Mouse (Mus musculus) kidney, embryonic 14.5 days (tissue): ENCODE measurements around the gene Polg2. TPM values are rescaled to one million over a fixed set of nuclear protein-coding genes. Genes with fewer than 3 reads are reported as not detected.
"Not testable (repeated sequence)": the region's sequence is repeated elsewhere in the genome, so short reads cannot be mapped to it uniquely, and the experiment has no call there.

Source experiments
- ATAC-seq: fragments of 200-750 bp; cut with Nextera tagmentation; 2 replicates; pipeline ENCODE4 v1.8.0; 2017; ENCODE audit warnings: moderate number of reproducible peaks, mild to moderate bottlenecking, moderate TSS enrichment, moderate library complexity; ENCODE audit not compliant: low FRiP score, low TSS enrichment
- H3K27ac ChIP-seq: fragments of 300-500 bp; sonication (generic); 2 replicates; pipeline ENCODE4 v1.5.1; 2014; ENCODE audit warnings: low read depth, mild to moderate bottlenecking, low read length, moderate library complexity, mixed read lengths
- H3K27me3 ChIP-seq: fragments of 300-500 bp; sonication (generic); 2 replicates; pipeline ENCODE4 v1.6.1; 2014; ENCODE audit warnings: mild to moderate bottlenecking, low read length; ENCODE audit not compliant: control insufficient read depth, insufficient read depth
- H3K36me3 ChIP-seq: fragments of 300-500 bp; sonication (generic); 2 replicates; pipeline ENCODE4 v1.6.1; 2014; ENCODE audit warnings: low read length, mixed read lengths; ENCODE audit not compliant: control insufficient read depth, insufficient read depth
- H3K4me1 ChIP-seq: fragments of 300-500 bp; sonication (generic); 2 replicates; pipeline ENCODE4 v1.6.1; 2014; ENCODE audit warnings: low read length, mixed read lengths; ENCODE audit not compliant: control insufficient read depth, insufficient read depth
- H3K4me2 ChIP-seq: fragments of 300-500 bp; sonication (generic); replicated peaks from 2 replicates; pipeline ENCODE4 v1.6.1; 2014; ENCODE audit warnings: low read depth, mild to moderate bottlenecking, low read length
- H3K4me3 ChIP-seq: fragments of 300-500 bp; sonication (generic); 2 replicates; pipeline ENCODE4 v1.5.1; 2014; ENCODE audit warnings: mild to moderate bottlenecking, low read length
- H3K9ac ChIP-seq: fragments of 300-500 bp; sonication (generic); 2 replicates; pipeline ENCODE4 v1.6.1; 2014; ENCODE audit warnings: low read depth, mild to moderate bottlenecking, low read length, moderate library complexity
- H3K9me3 ChIP-seq: fragments of 300-500 bp; sonication (generic); 2 replicates; pipeline ENCODE4 v1.6.1; 2016; ENCODE audit warnings: low read length; ENCODE audit not compliant: control insufficient read depth
- WGBS: fragments of 180-500 bp; shearing (Covaris S2); extraction: QIAGEN DNeasy Blood & Tissue Kit; methylation state at CpG from one replicate; pipeline ENCODE4 v1.1.7; 2014; 5-methylcytosine and 5-hydroxymethylcytosine counted together
- polyA plus RNA-seq: library from polyadenylated mRNA; unstranded; fragments of >200 nt; fragmentation: Nextera tagmentation; extraction: Ambion mirVana; gene quantifications from 2 replicates; pipeline ENCODE4 v1.2.1, GENCODE M21; 2014

Polg2 gene
- polyA plus RNA-seq, 1 experiment from 2014 or later: 12.6 TPM

DNA sequence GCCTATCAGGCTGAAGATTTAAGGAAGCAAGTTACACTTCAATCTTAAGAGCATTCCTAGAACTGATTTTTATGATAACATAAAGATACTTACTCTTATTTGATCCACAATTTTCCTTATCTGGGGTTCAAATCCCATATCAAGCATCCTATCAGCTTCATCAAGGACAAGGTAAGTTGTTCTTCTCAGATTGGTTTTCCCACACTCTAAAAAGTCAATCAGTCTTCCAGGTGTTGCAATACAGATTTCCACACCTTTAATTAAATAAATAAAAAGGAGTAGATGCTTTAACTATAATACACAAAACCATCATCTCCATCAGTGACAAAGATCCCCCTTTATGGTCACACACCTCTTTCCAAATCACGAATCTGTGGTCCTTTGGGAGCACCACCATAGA, 5.7 kb upstream of the Polg2 start:
- Histone ChIP-seq H3K36me3 (peaks cover 71% of the 10 kb centered on the region), H3K9ac (no peak overlapping the region), H3K4me2 (no peak overlapping the region), H3K4me3 (no peak overlapping the region), H3K27me3 (no peaks in the 10 kb centered on the region), H3K4me1 (peaks cover 12% of the 10 kb centered on the region; the same call in 1 of the 2 replicates), H3K9me3 (no peaks in the 10 kb centered on the region), H3K27ac (no peak overlapping the region)
- WGBS: 77% methylated on average over 1 of the region's 1 CpGs
- ATAC-seq: no peak

DNA sequence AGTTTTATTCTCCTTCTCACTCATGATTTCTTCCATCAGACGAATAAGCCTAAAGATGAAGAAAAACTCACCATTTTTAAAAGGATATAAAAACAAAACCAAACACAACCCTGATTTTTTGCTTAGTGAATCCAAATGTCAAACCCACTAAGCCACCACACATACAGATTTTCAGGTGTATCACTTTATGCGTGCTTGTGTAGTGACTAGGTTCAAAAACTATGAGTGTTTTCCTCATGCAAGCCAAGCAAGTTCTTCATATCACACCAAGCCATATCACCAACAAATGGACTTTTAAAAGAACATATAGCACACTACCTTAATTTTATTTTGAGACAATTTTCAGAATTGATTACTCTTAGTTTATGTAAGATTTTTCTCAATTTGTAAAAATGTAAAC, 5.1 kb upstream of the Polg2 start:
- H3K9ac ChIP-seq: no peak overlapping the region
- no peak overlapping the region for H3K27ac ChIP-seq
- no peaks in the 10 kb centered on the region for H3K27me3 ChIP-seq
- H3K9me3 ChIP-seq: no peaks in the 10 kb centered on the region
- WGBS: 82% methylated on average over 2 of the region's 2 CpGs
- ATAC-seq: no peak
- H3K4me1 ChIP-seq: 0 out of 2 replicates have a peak, but pooled peaks cover 9% of the 10 kb centered on the region
- peaks cover 74% of the 10 kb centered on the region for H3K36me3 ChIP-seq
- no peak overlapping the region for H3K4me3 ChIP-seq
- no peak overlapping the region for H3K4me2 ChIP-seq

DNA sequence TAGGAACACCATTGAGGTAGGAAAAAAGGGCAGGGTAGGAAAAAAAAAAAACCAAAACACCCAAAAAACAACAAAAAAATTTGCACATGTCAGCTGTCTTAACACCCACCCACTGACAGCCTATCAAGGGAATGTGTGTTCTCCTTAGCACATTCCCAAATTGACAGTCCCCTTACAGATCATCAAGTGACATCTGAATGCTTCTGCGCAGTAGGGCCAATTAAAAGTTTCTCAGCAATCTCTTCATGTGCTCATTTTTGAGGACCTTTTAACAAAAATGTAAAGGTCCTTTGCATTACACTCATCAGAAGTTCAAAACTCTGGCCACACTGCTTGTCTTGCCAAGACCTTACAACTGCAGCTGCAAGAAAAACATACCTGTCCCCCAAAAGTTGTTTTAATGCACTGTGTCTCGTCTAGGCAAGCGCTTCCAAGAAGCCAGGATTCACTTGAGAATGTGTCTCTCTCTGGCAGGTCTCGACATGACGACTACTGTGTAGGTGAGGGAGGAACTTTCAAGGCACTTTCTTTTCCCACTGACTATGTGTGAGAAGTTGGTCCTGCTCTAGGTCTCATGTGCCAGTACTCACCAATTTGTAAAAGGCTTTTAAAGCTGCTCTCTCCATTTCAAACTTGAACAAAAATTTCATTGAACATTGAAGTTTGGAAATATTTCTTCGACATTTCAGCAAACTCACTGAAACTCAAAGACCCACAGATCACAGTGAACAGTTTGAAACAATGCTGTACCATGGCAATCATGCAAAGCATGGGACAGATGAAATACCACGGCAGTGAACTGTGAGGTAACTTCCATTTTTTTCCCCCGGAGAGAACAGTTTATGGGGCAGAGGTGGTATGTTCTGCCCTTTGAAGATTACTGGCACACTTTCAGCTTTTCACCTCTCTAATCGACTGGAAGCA, 3.8 kb upstream of the Polg2 start:
- peaks cover 74% of the 10 kb centered on the region for H3K36me3 ChIP-seq
- no peaks in the 10 kb centered on the region for H3K9me3 ChIP-seq
- no peak overlapping the region for H3K27ac ChIP-seq
- no peak overlapping the region for H3K4me2 ChIP-seq
- peaks cover 9% of the 10 kb centered on the region; the same call in 1 of the 2 replicates for H3K4me1 ChIP-seq
- no peak overlapping the region for H3K4me3 ChIP-seq
- no peak overlapping the region for H3K9ac ChIP-seq
- WGBS: 82% methylated on average over 9 of the region's 9 CpGs
- ATAC-seq: no peak
- no peaks in the 10 kb centered on the region for H3K27me3 ChIP-seq

DNA sequence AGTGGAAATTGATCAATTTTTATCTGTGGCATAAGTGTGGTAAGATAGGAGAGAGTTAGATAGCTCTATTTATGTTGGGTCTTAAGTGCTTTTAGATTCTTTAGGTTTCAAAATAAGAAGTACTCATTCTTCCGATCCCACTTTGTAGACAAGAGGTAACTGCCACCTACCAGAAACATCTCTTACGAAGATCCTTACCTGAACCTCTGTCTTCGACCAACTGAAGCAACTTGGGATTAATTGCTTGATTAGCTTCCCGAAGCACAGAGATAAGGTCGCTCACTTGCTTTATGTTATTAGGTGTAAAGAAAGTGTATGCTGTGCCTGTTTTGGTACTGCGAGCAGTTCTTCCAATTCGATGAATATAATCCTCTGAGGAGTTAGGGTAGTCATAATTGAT, 2.9 kb upstream of the Polg2 start:
- H3K9me3 ChIP-seq, H3K4me1 ChIP-seq, H3K4me3 ChIP-seq, H3K27ac ChIP-seq, ATAC-seq, H3K9ac ChIP-seq, H3K4me2 ChIP-seq, H3K27me3 ChIP-seq: not testable (repeated sequence)
- H3K36me3 ChIP-seq: peaks cover 73% of the 10 kb centered on the region
- 86% methylated on average over 7 of the region's 7 CpGs for WGBS

DNA sequence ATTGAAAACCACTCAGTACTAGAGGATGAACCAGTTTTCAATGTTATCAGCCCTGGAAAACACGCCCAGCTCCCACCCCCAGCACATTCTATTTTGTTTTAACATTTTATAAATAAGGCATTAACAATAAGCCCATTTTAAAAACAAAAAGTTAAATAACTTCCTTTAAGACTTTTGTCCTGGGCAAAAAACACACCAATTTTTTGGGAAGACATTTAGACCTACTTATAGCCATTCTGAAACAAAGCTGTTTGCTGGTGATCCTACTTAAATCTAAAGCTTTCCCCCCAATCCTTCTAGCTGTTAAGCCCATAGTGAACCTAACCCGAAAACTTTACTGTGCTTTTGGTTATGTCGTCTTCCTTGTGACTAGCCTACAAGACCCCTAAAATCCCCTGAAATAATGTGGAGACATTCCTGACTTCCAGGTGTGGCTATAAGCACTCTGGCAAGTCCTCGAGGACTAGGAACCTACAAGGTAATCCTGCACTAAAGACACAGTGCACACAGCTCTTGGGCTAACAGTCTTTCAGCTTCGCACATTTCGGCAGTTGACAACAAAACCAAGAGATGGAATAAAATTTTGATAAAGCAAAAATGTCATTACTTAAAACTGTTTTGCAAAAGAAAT, 1.4 kb upstream of the Polg2 start:
- Histone ChIP-seq H3K4me1 (peaks cover 3% of the 10 kb centered on the region; the same call in 1 of the 2 replicates), H3K9ac (no peak overlapping the region), H3K36me3 (peaks cover 66% of the 10 kb centered on the region), H3K4me2 (no peak overlapping the region), H3K27ac (no peak overlapping the region; the same call in 1 of the 2 replicates), H3K27me3 (no peaks in the 10 kb centered on the region), H3K4me3 (no peak overlapping the region), H3K9me3 (no peaks in the 10 kb centered on the region)
- no peak for ATAC-seq
- 85% methylated on average over 6 of the region's 6 CpGs for WGBS

DNA sequence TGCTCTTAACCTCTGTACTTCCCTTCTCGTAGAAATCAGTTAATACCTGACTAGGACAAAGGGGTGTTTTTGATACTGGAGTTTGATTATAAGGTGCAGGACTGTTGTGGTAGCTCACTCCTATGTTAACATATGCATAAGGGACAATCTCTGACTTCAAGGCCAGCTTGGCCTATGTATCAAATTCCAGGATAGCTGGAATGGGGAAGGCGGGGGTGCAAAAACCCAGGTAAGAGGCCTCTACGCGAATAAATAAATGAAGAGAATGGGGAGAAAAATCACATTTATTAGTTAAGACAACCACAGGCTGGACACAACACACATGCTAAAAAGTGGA, 720 bp upstream of the Polg2 start:
- ATAC-seq: no peak
- 63% methylated on average over 4 of the region's 4 CpGs for WGBS
- Histone ChIP-seq H3K27me3 (no peaks in the 10 kb centered on the region), H3K36me3 (peaks cover 66% of the 10 kb centered on the region), H3K9me3 (no peaks in the 10 kb centered on the region), H3K4me1 (no peaks in the 10 kb centered on the region; the same call in 1 of the 2 replicates), H3K9ac (peak overlapping the region; percentile 93; the same call in 1 of the 2 replicates), H3K4me3 (peak overlapping the region; percentile 79; the same call in 1 of the 2 replicates), H3K27ac (peak overlapping the region; percentile 98), H3K4me2 (peak overlapping the region; percentile 73; the same call in 1 of the 2 replicates)

DNA sequence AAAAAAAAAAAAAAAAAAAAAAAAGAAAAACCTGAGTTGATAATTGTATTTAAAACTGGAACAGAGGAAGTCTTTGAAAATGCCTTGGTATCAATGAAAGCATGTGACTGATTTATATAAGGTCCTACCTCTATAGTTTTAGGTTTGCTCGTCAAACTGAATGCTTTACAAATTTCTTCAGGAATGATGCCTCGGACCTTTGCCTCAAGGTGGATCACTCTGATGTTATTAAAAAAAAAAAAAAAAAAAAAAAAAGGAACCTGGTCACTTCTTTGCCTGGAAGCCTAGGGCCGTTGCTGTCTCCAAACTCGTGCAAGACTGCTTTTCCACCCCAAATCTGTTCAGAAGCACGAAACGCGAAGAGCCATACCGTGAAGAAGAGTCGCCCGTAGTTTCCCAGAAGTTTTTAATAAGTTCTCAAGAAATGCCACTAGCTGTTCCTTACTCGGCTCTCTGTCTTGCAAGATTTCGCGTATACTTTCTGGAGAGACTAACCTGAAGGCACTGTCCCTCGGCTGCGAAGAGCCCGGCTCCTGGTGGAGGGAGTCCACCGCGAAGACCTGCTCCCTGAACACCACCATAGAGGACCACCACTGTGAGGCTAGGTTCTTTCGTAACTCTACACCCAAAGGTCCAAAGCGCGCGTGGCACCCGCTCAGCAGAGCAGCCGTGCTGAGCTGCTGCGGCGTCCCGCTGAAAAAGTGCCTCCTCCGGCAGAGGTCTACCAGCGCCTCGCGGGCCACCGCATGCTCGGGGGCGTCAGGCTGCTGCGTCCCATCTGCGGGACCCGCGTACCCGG, 549 bp downstream of the Polg2 start:
- Histone ChIP-seq H3K36me3 (peaks cover 64% of the 10 kb centered on the region), H3K27me3 (no peaks in the 10 kb centered on the region), H3K4me1 (no peaks in the 10 kb centered on the region; the same call in 1 of the 2 replicates), H3K27ac (peak overlapping the region; percentile 98), H3K4me3 (peak overlapping the region; percentile 79), H3K9me3 (no peaks in the 10 kb centered on the region), H3K9ac (peak overlapping the region; percentile 93), H3K4me2 (peak overlapping the region; percentile 73)
- no peak; the same call in none of the 2 replicates for ATAC-seq
- 2% methylated on average over 39 of the region's 39 CpGs for WGBS

DNA sequence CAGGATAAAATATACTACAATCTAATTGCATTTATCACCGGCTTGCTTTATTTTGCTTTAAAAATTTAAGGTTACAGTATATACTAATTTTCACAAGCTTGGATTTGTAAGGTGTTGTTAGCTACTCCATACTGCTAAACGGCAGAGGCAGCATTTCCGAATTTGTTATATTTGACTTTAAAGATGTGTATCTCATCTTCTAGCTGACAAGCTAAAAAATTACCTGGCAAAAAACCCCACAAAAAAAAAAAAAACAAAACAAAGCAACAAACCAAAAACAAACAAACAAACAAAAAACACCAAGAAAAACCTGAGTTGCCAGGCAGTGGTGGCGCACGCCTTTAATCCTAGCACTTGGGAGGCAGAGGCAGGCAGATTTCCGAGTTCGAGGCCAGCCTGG, 1.2 kb downstream of the Polg2 start:
- no peak for ATAC-seq
- Histone ChIP-seq H3K4me3 (peak overlapping the region; percentile 79; the same call in 1 of the 2 replicates), H3K9ac (no peak overlapping the region; the same call in 1 of the 2 replicates), H3K27ac (no peak overlapping the region), H3K4me2 (peak overlapping the region; percentile 73), H3K36me3 (peaks cover 64% of the 10 kb centered on the region), H3K27me3 (no peaks in the 10 kb centered on the region), H3K9me3 (no peaks in the 10 kb centered on the region), H3K4me1 (no peaks in the 10 kb centered on the region; the same call in 1 of the 2 replicates)
- WGBS: 92% methylated on average over 7 of the region's 7 CpGs
